Mouse (Mus musculus) E14TG2a.4 (cell line): ENCODE data around the gene Sart3.

Experiments used
- H3K27me3 ChIP-seq: 2 replicates; pipeline ENCODE4 v1.6.1; 2014; ENCODE audit warnings: low read length, control low read depth; ENCODE audit not compliant: insufficient read depth
- H3K36me3 ChIP-seq: 2 replicates; pipeline ENCODE4 v1.6.1; 2014; ENCODE audit warnings: low read length, control low read depth; ENCODE audit not compliant: insufficient read depth
- H3K4me1 ChIP-seq: replicated peaks from 2 replicates; pipeline ENCODE4 v1.6.1; 2014; ENCODE audit warnings: low read depth, low read length, control low read depth
- H3K4me3 ChIP-seq: replicated peaks from 2 replicates; pipeline ENCODE4 v1.5.1; 2014; ENCODE audit warnings: mild to moderate bottlenecking, low read length
- H3K9me3 ChIP-seq: 2 replicates; pipeline ENCODE4 v1.6.1; 2014; ENCODE audit warnings: low read length, control low read depth
- CTCF ChIP-seq: conservative IDR thresholded peaks from 2 replicates; pipeline ENCODE4 v1.5.1; 2014; ENCODE audit warnings: low read length
- NANOG ChIP-seq: IDR thresholded peaks from 2 replicates; pipeline ENCODE4 v1.6.1; 2014; ENCODE audit warnings: borderline replicate concordance, low read length, mixed read lengths
- POU5F1 ChIP-seq: IDR thresholded peaks from 2 replicates; pipeline ENCODE4 v1.6.1; 2014; ENCODE audit warnings: low read length, borderline replicate concordance

Gene Sart3

GRCm38 (mm10) chr5:113727238-113727637 is 45.1 kb downstream of the Sart3 start:
- Histone ChIP-seq H3K4me1 (peaks cover 45% of the 10 kb centered on the region), H3K4me3 (no peak overlapping the region), H3K36me3 (no peaks in the 10 kb centered on the region), H3K9me3 (peaks cover 11% of the 10 kb centered on the region; the same call in 1 of the 2 replicates), H3K27me3 (no peaks in the 10 kb centered on the region)
- no peak for TF ChIP-seq POU5F1
- no peak for TF ChIP-seq NANOG
- TF ChIP-seq CTCF, result no peak

- no peaks in the 10 kb centered on the region for H3K27me3 ChIP-seq
- TF ChIP-seq CTCF (no peak), NANOG (no peak), POU5F1 (no peak)
- peaks cover 11% of the 10 kb centered on the region; the same call in 1 of the 2 replicates for H3K9me3 ChIP-seq
- H3K36me3 ChIP-seq, result no peaks in the 10 kb centered on the region
- peaks cover 45% of the 10 kb centered on the region for H3K4me1 ChIP-seq
- H3K4me3 ChIP-seq, result no peak overlapping the region
Measured at GRCm38 (mm10) chr5:113726618-113727017, 45.7 kb downstream of the Sart3 start.

- Histone ChIP-seq H3K27me3 (no peaks in the 10 kb centered on the region), H3K9me3 (peaks cover 11% of the 10 kb centered on the region; the same call in 1 of the 2 replicates), H3K36me3 (no peaks in the 10 kb centered on the region), H3K4me1 (peaks cover 37% of the 10 kb centered on the region), H3K4me3 (no peak overlapping the region)
- TF ChIP-seq NANOG (no peak), POU5F1 (no peak), CTCF (no peak)
Measured at GRCm38 (mm10) chr5:113725417-113725816, 46.9 kb downstream of the Sart3 start.

DNA sequence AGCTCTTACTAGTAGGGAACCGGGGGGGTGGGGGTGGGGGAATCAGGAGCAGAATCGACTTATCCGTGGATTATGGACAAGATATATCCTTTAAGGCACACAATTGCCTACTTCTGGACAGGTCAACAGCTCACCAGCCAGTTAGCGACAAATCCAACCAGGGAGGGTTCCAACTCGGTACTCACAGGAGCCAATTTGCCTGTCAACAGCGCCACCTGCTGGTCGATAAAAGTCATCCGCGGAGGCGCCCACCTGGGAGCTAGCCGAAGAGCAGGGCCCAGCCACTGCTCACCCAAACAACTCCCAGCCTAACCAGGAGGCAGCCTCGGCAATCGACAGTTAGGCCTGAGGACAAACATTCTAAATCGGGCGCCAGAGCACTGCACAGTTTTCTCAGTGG is 47.9 kb downstream of the Sart3 start, which contains the start of gene 1700069L16Rik:
1700069L16Rik (minus strand) TSS at position 327 of the 400 bp plus-strand sequence.
- peak; percentile 64 for TF ChIP-seq CTCF
- no peak for TF ChIP-seq POU5F1
- no peaks in the 10 kb centered on the region for H3K36me3 ChIP-seq
- H3K9me3 ChIP-seq, result peaks cover 11% of the 10 kb centered on the region; the same call in 1 of the 2 replicates
- peaks cover 33% of the 10 kb centered on the region for H3K4me1 ChIP-seq
- H3K4me3 ChIP-seq, result peak within 1 kb of the TSS; percentile 37; the same call in 1 of the 2 replicates
- no peaks in the 10 kb centered on the region for H3K27me3 ChIP-seq

DNA sequence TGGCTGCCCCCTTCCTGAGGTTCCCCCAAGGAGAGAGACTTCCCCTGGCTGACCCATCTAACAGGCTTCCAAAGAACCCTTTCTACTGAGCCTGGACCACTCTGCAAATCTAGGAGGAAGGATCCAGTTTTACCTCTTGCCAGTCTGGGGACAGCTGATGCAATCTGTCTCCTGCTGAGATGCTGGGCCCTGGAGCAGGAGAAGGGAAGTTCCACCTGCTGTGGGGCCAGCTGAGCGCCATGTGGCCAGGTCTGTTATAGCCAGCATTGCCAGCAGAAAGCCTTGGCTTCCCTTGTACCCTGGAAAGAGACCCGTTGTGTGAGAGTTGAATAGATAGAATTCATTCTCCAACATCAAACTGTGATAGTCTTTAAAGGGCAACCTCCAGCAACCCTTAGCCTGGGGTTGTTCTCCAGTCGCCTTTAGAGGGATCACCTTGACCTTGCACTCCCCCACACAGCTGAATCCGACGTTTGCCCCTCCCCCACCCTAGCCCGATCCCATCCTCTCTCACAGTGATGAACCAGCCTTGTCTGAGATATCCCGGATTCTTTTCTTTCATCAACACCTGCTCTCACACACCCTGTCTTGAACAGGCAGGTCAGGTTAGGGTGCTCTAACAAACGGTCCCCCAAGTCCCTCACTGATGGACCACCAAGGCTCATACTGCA is 48.6 kb downstream of the Sart3 start:
- Histone ChIP-seq H3K4me1 (peaks cover 38% of the 10 kb centered on the region), H3K27me3 (no peaks in the 10 kb centered on the region), H3K9me3 (peaks cover 11% of the 10 kb centered on the region; the same call in 1 of the 2 replicates), H3K4me3 (peak overlapping the region; percentile 37; the same call in 1 of the 2 replicates), H3K36me3 (no peaks in the 10 kb centered on the region)
- no peak for TF ChIP-seq CTCF

DNA sequence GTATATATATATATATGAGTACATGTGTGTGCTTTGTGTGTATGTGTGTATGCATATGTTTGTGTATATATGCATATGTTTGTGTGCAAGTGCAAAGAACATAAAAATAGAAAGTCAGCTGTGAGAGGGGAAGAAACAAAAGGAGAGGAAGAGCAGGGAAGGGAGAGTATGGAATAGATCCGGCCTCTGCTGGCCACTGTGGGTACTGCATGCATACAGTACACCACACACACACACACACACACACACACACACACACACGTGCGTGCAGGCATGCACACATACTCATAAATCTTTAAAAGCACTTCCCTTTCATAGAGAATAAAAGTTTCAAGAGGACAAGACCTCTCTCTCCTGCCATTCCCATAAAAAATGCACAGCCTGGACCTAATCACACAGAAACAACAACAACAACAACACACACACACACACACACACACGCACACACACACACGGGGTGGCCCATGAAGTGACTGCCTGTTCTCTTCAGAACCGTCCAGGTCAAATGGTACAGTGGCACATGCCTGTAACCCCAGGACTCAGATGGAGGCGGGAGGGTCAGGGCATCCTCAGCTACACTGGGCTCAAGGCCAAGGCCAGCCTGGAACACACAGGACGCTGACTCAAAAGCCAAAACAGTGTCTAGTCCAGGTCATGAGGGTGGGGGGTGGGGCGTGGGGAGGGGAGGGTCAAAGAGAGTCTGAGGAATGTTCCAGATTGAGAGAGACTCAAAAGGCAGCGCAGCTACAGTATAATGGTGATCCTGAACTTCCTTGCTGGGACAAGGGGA is 49.9 kb downstream of the Sart3 start:
- peaks cover 11% of the 10 kb centered on the region; the same call in 1 of the 2 replicates for H3K9me3 ChIP-seq
- H3K36me3 ChIP-seq, result no peaks in the 10 kb centered on the region
- H3K4me1 ChIP-seq, result peaks cover 38% of the 10 kb centered on the region
- no peak overlapping the region for H3K4me3 ChIP-seq
- TF ChIP-seq CTCF (peak; percentile 68), NANOG (no peak)
- H3K27me3 ChIP-seq, result no peaks in the 10 kb centered on the region

GRCm38 (mm10) chr5:113719221-113719661 is 53.1 kb downstream of the Sart3 start:
- Histone ChIP-seq H3K4me1 (peaks cover 47% of the 10 kb centered on the region), H3K4me3 (no peak overlapping the region)
- TF ChIP-seq NANOG (no peak), CTCF (no peak), POU5F1 (no peak)

DNA sequence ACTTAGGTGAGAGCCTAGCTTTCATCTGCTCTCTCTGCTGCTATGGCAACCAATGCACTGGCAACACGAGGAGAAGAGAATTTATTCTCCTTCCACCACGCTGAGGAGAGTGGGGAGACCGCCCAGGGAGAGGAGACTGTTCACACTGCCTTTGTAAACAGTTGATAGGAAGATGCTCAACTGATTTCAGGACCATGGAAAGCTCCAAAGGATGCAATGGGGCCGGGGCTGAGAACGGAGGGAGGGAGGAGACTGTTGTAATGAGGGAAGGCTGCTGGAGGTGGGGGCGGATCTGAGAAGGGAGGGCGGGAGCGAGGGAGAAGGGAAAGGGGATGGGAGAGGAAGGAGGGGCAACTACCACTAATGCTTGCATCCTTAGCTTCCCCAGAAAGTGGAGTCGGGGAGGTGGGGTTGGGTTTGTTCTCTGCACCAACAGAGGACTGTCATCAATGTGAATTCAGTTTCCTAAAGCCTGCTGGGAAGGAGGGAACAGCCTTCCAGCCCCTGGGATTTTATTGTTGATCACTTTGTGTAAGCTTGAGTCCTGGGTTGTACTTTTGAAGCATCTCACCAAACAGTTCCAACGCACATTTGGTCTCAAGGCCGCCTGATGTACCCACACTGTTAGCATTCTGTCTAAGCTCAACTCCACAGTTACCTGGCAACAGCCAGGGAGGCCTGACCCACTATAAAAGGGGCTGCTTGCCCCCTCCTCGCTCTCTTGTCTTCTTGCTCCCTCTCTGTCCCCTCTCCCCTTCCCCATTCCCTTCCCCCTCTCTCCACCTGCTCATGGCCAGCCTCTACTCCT is 55.5 kb downstream of the Sart3 start:
- TF ChIP-seq NANOG (no peak), CTCF (no peak), POU5F1 (no peak)
- H3K4me1 ChIP-seq, result peaks cover 45% of the 10 kb centered on the region
- no peaks in the 10 kb centered on the region for H3K27me3 ChIP-seq
- H3K9me3 ChIP-seq, result no peaks in the 10 kb centered on the region
- H3K4me3 ChIP-seq, result no peak overlapping the region
- H3K36me3 ChIP-seq, result no peaks in the 10 kb centered on the region

More at GRCm38 (mm10) chr5:113719221-113719661, 53.1 kb downstream of the Sart3 start:
- no peaks in the 10 kb centered on the region for H3K27me3 ChIP-seq
- no peaks in the 10 kb centered on the region for H3K36me3 ChIP-seq
- H3K9me3 ChIP-seq, result peaks cover 4% of the 10 kb centered on the region; the same call in 1 of the 2 replicates
